Mouse (Mus musculus) telencephalon, adult 2 months (tissue): ENCODE measurements around the gene Rhof.
"Not testable (repeated sequence)": the region's sequence is repeated elsewhere in the genome, so short reads cannot be mapped to it uniquely, and the experiment has no call there.

Experiments
- DNase-seq: peaks from one replicate; pipeline ENCODE4 v3.0.0-alpha.2; 2011; ENCODE audit warnings: low read depth, low spot score

Rhof gene

DNA sequence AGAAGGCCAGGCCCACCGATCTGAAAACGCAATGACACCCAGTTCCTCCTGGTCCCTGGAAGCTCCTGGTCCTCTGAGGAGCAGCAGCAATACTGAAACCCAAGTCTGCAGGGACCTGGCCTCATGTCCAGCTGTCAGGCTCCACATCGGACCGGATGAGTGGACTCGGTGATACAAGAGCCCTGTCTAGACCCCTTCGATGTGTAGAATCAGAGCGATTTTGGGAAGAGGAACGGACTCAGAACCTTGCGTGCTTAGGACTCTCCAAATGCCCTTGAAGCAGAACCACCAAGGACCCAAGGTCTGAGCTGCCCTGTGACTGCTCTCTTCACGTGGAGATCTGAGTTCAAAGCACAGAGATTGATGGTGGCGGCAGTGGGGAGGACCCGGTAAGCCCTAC lies 64.4 kb downstream of the Rhof start, which contains the start of gene Tmem120b:
Gene Tmem120b, plus strand, starts transcription at position 301 of the 400 bp plus-strand sequence.
- DNase-seq = no peak

DNA sequence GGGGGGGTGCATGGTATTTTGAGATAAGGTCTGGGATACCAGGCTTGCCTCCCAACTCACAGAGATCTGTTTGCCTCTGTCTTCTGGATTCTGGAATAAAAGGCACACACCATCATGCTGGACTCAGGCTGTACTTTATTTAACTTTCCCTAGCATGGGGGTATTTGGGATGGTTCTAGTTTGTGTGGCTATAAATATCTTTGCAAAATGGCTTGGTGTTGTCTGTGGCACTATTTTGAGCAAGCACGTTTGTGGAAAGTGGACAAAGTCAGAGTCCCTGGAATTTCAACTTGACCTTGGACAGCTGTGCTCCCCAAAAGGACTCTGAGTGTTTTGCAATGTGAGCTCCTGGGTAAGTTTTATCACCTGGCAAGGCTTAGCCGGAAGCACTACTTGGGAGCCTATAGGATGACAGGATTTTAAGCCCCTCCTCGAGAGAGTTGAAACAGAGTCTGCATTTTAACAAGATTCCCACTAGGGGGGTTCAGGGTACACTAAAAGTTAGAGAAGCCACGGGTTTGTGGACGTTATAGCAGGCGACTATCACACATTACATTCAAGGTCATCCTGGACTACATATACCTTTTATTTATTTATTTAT lies 65.0 kb downstream of the Rhof start:
- DNase-seq = no peak

DNA sequence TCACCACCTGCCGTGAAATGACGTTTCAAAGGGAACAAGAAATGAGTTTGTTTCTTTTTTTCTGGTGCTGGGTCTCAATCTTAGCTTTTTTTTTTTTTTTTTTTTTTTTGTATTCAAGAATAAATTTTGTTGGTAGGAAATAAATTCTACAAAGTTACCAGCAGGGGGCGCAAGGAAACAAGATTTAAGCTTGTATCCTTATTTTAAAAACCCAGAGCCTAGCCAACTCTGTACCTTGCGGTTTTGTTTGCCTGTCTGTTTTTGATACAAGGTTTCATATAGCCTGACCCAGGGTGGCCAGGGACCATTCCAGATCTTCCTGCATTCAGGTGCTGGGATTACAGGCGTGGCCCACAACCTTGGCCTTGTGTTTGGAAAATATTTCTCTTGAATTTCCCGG lies 68.3 kb downstream of the Rhof start:
- peak; percentile 89 for DNase-seq

DNA sequence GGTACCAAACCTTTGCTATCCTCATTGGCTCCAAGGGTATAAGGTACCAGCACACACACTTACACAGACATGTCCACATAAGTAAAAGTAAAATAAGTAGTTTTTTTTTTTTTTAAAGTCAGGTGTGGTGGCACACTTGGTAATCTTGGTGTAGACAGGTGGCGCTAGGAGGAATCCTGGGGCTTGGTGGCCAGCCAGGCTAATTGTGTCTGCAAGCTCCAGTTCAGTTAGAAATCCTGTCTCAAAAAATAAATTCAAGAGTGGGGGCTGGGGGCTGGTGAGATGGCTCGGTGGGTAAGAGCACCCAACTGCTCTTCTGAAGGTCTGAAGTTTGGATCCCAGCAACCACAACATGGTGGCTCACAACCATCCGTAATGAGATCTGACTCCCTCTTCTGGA lies 69.4 kb downstream of the Rhof start:
- no peak for DNase-seq

DNA sequence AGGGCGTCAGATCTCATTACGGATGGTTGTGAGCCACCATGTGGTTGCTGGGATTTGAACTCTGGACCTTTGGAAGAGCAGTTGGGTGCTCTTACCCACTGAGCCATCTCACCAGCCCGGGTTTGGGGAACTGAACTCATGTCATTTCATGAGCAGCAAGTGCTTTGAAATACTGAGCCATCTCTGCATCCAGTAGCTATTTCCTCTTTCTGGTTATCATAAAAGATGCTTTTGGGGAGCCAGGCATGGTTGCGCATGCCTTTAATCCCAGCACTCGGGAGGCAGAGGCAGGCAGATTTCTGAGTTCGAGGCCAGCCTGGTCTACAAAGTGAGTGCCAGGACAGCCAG lies 71.1 kb downstream of the Rhof start:
- not testable (repeated sequence) for DNase-seq

DNA sequence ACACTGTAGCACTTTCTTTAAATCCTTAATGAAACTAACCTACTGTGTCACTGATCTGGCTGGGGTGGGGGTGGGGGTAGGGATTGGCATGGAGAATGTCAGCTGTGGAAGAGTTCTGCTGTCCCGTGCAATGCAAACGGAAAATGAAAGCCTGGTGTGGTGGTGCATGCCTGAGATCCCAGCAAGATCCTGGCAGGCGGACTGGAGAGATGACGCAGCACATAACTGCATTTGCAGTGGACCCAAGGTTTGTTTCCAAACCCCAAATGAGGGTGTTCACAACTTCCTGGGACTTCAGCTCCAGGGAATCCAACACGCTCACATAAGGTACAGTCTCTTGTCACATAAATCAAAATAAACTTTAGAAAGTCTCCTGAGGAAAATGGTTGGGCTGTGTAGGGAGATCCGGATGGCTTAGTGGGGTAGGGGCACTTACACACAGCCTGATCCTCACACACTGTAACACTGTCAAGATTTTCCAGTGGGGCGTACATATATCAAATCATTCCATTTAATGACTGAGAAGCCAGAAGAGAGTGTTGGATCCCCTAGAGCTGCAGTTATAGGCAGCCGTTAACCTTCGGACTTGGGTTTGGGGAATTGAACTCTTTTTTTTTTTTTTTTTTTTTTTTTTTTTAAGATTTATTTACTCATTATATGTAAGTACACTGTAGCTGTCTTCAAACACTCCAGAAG lies 71.6 kb downstream of the Rhof start:
- no peak for DNase-seq

DNA sequence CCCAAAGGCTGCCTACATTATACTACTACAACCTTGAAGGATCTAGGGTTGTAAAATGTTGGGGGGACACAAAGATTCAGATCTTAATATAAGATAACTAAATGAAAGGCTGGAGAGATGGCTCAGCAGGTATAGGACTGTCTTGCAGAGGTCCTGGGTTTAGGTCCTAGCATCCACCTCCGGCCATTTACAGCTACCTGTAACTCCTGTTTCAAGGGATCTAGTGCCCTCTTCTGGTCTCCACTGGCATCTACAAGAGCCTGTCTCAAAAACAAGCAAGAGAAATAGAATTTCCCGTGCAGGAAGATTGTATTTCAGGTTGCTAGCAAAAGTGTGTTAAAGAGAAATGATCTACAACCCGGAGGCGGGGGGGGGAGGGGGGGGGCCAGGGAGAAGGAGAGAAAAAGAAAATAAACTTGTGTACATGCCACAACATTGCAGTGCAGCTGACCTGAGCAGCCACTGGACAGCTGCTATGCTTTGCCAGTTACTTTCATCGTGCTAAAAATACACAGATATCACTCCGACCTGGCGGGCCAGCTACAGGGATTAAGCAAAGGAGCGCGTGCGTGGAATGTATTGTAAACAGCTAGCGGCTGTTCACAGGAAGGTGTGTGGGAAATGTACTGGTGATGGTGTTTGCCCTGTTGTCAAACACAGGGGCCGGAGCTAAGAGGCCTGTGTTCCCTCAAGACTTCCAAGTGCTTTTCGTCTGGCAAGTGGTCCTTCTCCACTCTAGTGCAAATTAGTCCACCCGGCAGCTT lies 72.6 kb downstream of the Rhof start:
- no peak for DNase-seq

DNA sequence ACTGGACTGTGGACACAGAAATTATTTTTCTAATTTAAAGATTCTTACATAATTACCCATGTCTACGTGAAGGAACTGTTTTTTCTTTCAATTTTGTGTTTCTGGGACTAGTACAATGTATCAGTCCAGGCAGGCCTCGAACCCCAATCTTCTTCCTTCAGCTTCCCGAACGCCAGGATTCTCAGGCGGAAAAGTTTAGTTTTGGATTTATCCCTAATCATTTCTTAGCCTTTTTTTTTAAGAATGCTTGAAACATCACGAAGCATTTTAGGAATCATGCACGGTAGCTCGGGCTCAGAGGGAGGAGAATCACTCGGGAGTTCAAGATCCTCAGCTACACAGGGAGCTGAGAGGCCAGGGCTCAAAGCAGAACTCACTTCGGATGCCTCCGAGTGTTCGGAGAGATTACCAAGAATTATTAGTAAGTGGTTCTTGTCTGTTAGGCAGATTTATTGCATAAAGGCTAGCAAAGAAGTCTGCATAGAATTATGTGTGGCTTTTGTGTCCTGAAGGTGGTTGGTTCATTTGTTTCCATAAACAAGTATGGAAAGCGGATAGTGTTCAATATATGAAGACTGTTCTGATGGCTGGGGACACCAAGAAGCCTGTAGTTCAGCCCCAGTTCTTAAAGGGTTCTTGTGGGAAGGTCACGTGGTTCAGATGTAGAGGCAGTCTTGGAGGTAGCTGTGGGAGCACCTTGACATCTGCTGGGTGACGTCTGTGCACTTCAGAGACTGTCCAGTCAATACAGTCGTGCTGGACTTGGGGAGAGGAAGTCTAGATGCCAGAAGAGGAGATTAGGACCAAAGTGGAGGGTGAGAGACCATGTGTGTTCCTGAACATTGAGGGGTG lies 74.0 kb downstream of the Rhof start:
- DNase-seq = no peak

DNA sequence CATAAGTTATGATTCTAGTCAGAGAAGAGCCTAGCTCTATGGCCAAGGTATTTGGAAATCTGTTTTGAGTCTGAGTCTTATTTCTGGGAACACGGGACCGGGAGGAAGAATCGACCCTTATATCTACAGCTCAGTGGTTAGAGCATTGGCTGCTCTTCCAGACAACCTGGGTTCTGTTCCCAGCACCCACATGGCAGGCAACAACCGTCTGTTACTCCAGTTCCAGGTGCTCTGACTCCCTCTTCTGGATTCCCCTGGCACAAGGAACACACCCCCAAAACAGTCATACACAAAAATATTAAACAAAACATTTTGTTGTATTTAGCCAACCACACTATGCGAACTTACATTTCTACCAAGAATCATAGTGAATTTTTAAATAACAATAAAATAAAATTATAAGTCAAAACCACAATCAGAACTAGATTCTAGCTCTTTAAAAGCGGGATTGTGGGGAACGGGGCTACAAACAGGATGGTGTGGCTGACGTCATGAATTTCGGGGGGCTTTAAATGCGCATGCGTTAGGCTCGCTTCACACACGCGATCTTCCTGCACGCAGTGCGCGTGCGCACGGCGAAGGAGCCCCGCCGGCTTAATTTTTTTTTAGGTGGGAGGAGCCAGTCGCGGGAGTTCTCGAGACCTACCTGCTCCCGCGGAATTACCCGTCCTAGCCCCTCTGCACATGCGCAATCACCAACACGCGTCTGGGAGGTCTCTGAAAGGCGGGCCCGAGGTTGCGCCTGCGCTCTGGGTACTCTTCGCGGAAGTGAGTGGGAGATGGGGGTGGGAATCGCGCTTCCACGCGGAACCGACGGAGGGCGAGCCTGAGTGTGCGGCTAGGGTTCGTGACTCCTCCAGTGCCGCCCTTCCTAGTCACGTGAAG lies 74.9 kb downstream of the Rhof start:
- peak; percentile 99 for DNase-seq
